Mouse (Mus musculus) stomach, postnatal 0 days (tissue): ENCODE data around the gene Agbl4. TPM values are rescaled to one million over a fixed set of nuclear protein-coding genes. Genes with fewer than 3 reads are reported as not detected.

Source experiments
- ATAC-seq: fragments of 200-750 bp; cut with Nextera tagmentation; 2 replicates; pipeline ENCODE4 v1.8.0; 2017; ENCODE audit not compliant: low FRiP score, low TSS enrichment
- DNase-seq: peaks from one replicate; pipeline ENCODE4 v3.0.0-alpha.2; 2016; ENCODE audit warnings: low spot score
- H3K27ac ChIP-seq: fragments of 300-500 bp; sonication (generic); replicated peaks from 2 replicates; pipeline ENCODE4 v1.5.1; 2014; ENCODE audit warnings: mild to moderate bottlenecking, control low read depth
- H3K27me3 ChIP-seq: fragments of 300-500 bp; sonication (generic); 2 replicates; pipeline ENCODE4 v1.6.1; 2014; ENCODE audit warnings: low read length; ENCODE audit not compliant: control insufficient read depth, insufficient read depth
- H3K36me3 ChIP-seq: fragments of 300-500 bp; sonication (generic); 2 replicates; pipeline ENCODE4 v1.6.1; 2014; ENCODE audit warnings: low read length, mixed read lengths; ENCODE audit not compliant: control insufficient read depth, insufficient read depth
- H3K4me1 ChIP-seq: fragments of 300-500 bp; sonication (generic); replicated peaks from 2 replicates; pipeline ENCODE4 v1.6.1; 2014; ENCODE audit warnings: antibody characterized with exemption; ENCODE audit not compliant: control insufficient read depth, insufficient read depth
- H3K4me2 ChIP-seq: fragments of 300-500 bp; sonication (generic); replicated peaks from 2 replicates; pipeline ENCODE4 v1.6.1; 2014; ENCODE audit warnings: low read depth, mild to moderate bottlenecking, control low read depth, moderate library complexity
- H3K4me3 ChIP-seq: fragments of 300-500 bp; sonication (generic); 2 replicates; pipeline ENCODE4 v1.5.1; 2014; ENCODE audit warnings: low read depth, low read length, control low read depth
- H3K9ac ChIP-seq: fragments of 300-500 bp; sonication (generic); 2 replicates; pipeline ENCODE4 v1.6.1; 2014; ENCODE audit warnings: mild to moderate bottlenecking, low read length, control low read depth, mixed read lengths
- H3K9me3 ChIP-seq: fragments of 300-500 bp; sonication (generic); 2 replicates; pipeline ENCODE4 v1.6.1; 2016; ENCODE audit warnings: low read length; ENCODE audit not compliant: control insufficient read depth
- CTCF ChIP-seq: IDR thresholded peaks from 2 replicates; pipeline ENCODE4 v1.5.1; 2016; ENCODE audit warnings: antibody characterized with exemption, low read depth, mild to moderate bottlenecking, moderate library complexity
- EP300 ChIP-seq: optimal IDR thresholded peaks from 2 replicates; pipeline ENCODE3; 2016; ENCODE audit warnings: antibody characterized with exemption
- WGBS: fragments of 180-500 bp; shearing (Covaris S2); extraction: QIAGEN DNeasy Blood & Tissue Kit; methylation state at CpG from one replicate; pipeline ENCODE4 v1.1.7; 2014; 5-methylcytosine and 5-hydroxymethylcytosine counted together
- polyA plus RNA-seq: library from polyadenylated mRNA; unstranded; fragments of >200 nt; fragmentation: Nextera tagmentation; extraction: Ambion mirVana; gene quantifications from 2 replicates; pipeline ENCODE4 v1.2.1, GENCODE M21; 2015

The Agbl4 gene
- polyA plus RNA-seq, 1 experiment from 2014 or later, result 0.10 TPM

DNA sequence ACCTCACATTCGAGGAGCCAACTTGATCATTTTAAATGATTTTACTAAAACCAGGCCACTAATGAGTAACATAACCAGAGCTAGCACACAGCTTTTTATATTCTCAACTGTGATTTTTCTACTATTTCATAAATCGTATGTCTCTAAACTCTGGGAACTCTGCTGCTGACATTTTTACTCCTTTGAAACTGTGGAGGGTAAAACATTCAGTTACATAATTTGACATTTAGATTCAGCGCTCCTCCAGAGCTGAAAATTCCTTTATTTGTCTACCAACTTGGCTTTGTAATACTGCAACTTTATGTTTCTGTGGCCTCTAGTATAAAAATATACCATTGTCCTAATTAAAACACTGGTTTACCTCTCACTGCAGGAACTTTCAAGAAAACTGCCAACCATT is 523.6 kb downstream of the Agbl4 start:
- ATAC-seq (no peak), DNase-seq (no peak)
- Histone ChIP-seq H3K4me3 (no peak overlapping the region), H3K9me3 (no peaks in the 10 kb centered on the region), H3K4me1 (no peaks in the 10 kb centered on the region), H3K27me3 (no peaks in the 10 kb centered on the region), H3K36me3 (no peaks in the 10 kb centered on the region), H3K9ac (no peak overlapping the region), H3K27ac (no peak overlapping the region), H3K4me2 (no peak overlapping the region)
- no peak for TF ChIP-seq EP300
- no peak for TF ChIP-seq CTCF
- WGBS, result 80% methylated on average over 3 of the region's 3 CpGs

GRCm38 (mm10) chr4:111001641-111002040 is 604.2 kb downstream of the Agbl4 start:
- TF ChIP-seq EP300 (no peak), CTCF (no peak)
- no peak for DNase-seq
- H3K4me2 ChIP-seq, result no peak overlapping the region
- H3K9me3 ChIP-seq, result no peaks in the 10 kb centered on the region
- H3K9ac ChIP-seq, result no peak overlapping the region
- no peaks in the 10 kb centered on the region for H3K4me1 ChIP-seq
- no peaks in the 10 kb centered on the region for H3K27me3 ChIP-seq
- no peak overlapping the region for H3K27ac ChIP-seq
- no peak for ATAC-seq
- no peaks in the 10 kb centered on the region for H3K36me3 ChIP-seq
- WGBS, result 78% methylated on average over 2 of the region's 2 CpGs
- H3K4me3 ChIP-seq, result no peak overlapping the region

- no peak for ATAC-seq
- no peak overlapping the region for H3K4me2 ChIP-seq
- WGBS, result 69% methylated on average over 1 of the region's 1 CpGs
- TF ChIP-seq EP300 (no peak), CTCF (no peak)
- no peak for DNase-seq
- no peak overlapping the region for H3K4me3 ChIP-seq
- H3K4me1 ChIP-seq, result no peaks in the 10 kb centered on the region
- no peaks in the 10 kb centered on the region for H3K9me3 ChIP-seq
- H3K36me3 ChIP-seq, result no peaks in the 10 kb centered on the region
- no peaks in the 10 kb centered on the region for H3K27me3 ChIP-seq
- no peak overlapping the region for H3K9ac ChIP-seq
- no peak overlapping the region for H3K27ac ChIP-seq
Observed at GRCm38 (mm10) chr4:111004719-111005479, 607.4 kb downstream of the Agbl4 start.

GRCm38 (mm10) chr4:111019376-111019775 is 621.9 kb downstream of the Agbl4 start:
- ATAC-seq (no peak), DNase-seq (no peak)
- H3K4me1 ChIP-seq, result no peaks in the 10 kb centered on the region
- WGBS, result 89% methylated on average over 4 of the region's 4 CpGs
- TF ChIP-seq CTCF (no peak), EP300 (no peak)
- no peaks in the 10 kb centered on the region for H3K27me3 ChIP-seq
- H3K36me3 ChIP-seq, result no peaks in the 10 kb centered on the region
- no peak overlapping the region for H3K9ac ChIP-seq
- no peak overlapping the region for H3K4me3 ChIP-seq
- no peaks in the 10 kb centered on the region for H3K9me3 ChIP-seq
- H3K27ac ChIP-seq, result no peak overlapping the region
- H3K4me2 ChIP-seq, result no peak overlapping the region

DNA sequence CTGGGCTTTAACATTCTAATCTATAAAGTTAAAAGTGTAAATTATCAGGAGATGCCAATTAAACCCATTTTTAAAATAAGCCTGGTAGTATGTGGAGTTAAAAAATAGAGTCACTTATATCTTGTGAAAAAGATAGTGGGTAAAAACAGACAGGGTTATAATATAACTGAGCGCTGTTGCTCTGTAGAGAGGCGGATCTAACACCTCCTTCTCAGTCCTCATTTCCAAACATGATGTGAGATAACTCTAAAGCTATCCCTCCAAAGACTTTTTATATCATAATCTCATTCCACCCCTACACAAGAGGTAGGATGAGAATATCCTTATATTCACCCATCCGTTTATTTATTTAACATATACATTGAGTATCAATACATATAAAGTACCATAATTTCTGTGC is 669.9 kb downstream of the Agbl4 start:
- WGBS, result 85% methylated on average over 3 of the region's 3 CpGs
- H3K4me3 ChIP-seq, result no peak overlapping the region

DNA sequence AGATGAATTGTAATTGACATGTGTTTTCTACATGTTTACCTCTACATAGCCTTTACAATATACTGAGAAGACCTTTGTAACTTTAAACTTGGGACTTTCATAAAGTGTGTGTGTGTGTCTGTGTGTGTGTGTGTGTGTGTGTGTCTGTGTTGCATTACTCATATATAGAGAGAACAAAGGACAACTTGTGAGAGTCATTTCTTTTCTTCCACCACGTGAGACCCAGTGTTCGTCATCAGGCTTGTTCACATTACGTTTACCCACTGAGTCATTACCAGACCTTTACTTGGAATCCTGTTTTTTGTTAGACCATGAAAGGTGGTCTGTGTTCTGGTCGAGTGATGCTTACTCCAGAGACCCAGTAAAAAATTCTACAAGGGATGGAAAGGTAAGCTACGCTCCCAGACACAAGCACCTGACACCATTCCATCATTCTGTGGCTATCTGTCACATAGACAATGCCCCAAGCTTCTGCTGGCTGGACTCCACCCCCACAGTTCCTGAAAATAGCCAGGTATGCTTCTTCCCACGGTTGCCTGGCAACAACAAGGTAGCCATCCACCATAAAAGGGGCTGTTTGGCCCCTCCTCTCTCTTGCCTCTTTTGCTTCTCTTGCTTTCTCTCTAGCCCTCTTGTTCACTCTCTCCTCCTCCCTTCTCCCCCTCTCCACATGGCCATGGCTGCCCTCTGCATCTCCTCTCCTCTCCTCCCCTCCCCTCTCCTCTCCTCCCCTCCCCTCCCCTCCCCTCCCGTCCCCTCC is 676.5 kb downstream of the Agbl4 start:
- DNase-seq, result no peak
- H3K4me3 ChIP-seq, result no peak overlapping the region
- 34% methylated on average over 6 of the region's 7 CpGs for WGBS
- no peaks in the 10 kb centered on the region for H3K36me3 ChIP-seq
- no peaks in the 10 kb centered on the region for H3K4me1 ChIP-seq
- TF ChIP-seq CTCF (no peak), EP300 (no peak)
- no peak overlapping the region for H3K4me2 ChIP-seq
- ATAC-seq, result no peak
- no peaks in the 10 kb centered on the region for H3K27me3 ChIP-seq
- H3K9ac ChIP-seq, result no peak overlapping the region
- no peaks in the 10 kb centered on the region for H3K9me3 ChIP-seq
- no peak overlapping the region for H3K27ac ChIP-seq

More for the DNA sequence above, 669.9 kb downstream of the Agbl4 start:
- Histone ChIP-seq H3K9ac (no peak overlapping the region), H3K4me1 (no peaks in the 10 kb centered on the region), H3K27me3 (no peaks in the 10 kb centered on the region), H3K4me2 (no peak overlapping the region), H3K36me3 (no peaks in the 10 kb centered on the region), H3K27ac (no peak overlapping the region), H3K9me3 (no peaks in the 10 kb centered on the region)
- no peak for TF ChIP-seq CTCF
- no peak for TF ChIP-seq EP300
- DNase-seq (no peak), ATAC-seq (no peak)
